Mouse (Mus musculus) neural tube, postnatal 0 days (tissue): ENCODE measurements around the gene Triml1. TPM values are rescaled to one million over a fixed set of nuclear protein-coding genes. Genes with fewer than 3 reads are reported as not detected.

Source experiments
- polyA plus RNA-seq: library from polyadenylated mRNA; unstranded; fragments of >200 nt; fragmentation: Nextera tagmentation; extraction: Ambion mirVana; gene quantifications from 2 replicates; pipeline ENCODE4 v1.2.1, GENCODE M21; 2015

The Triml1 gene
- not detected in 2 replicates for polyA plus RNA-seq

DNA sequence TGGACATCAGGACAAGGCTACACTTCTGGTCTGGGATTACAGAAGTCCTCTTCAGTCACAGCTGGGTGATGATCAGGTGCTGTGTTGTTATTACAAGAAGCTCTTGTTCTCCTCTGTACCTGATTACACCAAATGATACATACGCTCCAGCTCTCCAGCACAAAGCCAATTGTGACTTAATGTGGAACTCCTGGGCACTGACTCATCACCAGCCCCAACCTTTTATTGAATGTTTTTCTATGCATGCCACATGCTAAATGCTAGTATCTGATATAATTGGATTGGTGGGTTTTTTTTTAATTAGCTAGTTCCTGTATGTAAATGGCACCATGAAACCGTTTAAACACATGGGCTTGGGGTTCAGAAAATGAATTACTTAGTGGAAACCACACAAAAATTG, at the start of gene Triml1:
Triml1 (minus strand) TSS at position 101 of the 400 bp plus-strand sequence.

DNA sequence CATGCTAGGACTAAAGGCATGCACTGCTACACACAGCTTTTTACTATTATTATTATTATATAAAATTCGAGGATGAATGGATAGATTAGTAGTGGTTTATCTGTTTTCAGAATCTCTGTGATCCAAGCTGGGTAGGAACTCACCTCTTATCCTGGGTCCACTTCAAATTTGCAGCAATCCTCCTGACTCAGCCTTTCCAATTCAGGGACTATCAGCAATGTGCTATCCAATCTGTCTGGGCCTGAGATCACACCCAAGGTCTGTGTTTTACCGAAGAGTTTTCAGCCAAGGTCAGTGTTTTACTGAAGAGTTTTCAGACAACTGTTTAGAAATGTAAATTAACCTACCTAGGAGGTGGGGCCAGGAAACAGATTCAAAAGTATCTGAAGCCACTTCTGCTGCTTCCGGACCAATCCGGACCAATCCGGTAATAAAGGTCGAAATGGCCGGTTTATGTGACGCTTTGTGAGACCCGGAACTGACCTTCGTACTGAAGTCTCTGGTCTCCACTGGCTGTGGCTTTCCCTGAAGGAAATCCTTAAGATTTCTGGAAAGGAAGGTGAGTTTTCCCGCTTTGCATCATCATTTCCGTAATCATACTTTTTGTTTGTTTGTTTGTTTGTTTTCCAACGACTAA, 38.9 kb upstream of the Triml1 start, which contains the start of gene Triml2:
Triml2 (plus strand) TSS at position 488 of the 637 bp plus-strand sequence.

Other genes with a start within 250 kb of the Triml1 start
- gene Triml2, start 39.1 kb upstream of the Triml1 start, polyA plus RNA-seq = not detected in 2 replicates
- not detected in 2 replicates for gene Zfp42, start 165.5 kb upstream of the Triml1 start, polyA plus RNA-seq